Mouse (Mus musculus): ENCODE measurements around the gene Nqo1. TPM values are rescaled to one million over a fixed set of nuclear protein-coding genes. Genes with fewer than 3 reads are reported as not detected.
A peak's percentile ranks its signal among the peaks of the same experiment; 100 is the strongest.

Gene Nqo1
- 12.5 and 15.9 TPM in 2 replicates for polyA plus RNA-seq (2014; fragmentation: Nextera tagmentation; extraction: Ambion mirVana)

GRCm38 (mm10) chr8:107403038-107403781 is at the start of gene Nqo1:
Nqo1 (minus strand) TSS chr8:107403206.
- Histone ChIP-seq H3K27ac (ENCODE audit: low read depth, low read length) (peak within 1 kb of the TSS; percentile 91), H3K4me3 (ENCODE audit: low read depth, low read length) (peak within 1 kb of the TSS; percentile 38), H3K36me3 (ENCODE audit: control insufficient read depth, insufficient read depth, low read length) (no peaks in the 10 kb centered on the region), H3K9ac (ENCODE audit: low read depth, low read length) (peak within 1 kb of the TSS; percentile 67), H3K4me2 (peak within 1 kb of the TSS; percentile 71), H3K4me1 (replicated peaks; ENCODE audit: control insufficient read depth, insufficient read depth, low read length) (peaks cover 20% of the 10 kb centered on the region), H3K9me3 (ENCODE audit: control insufficient read depth, low read length) (no peaks in the 10 kb centered on the region), H3K27me3 (replicated peaks; ENCODE audit: control insufficient read depth, insufficient read depth, low read length) (no peaks in the 10 kb centered on the region)
- peak; percentile 96 for ATAC-seq (replicated peaks; ENCODE audit: low FRiP score)
- WGBS, result 11% methylated on average over 22 of the region's 22 CpGs
- DNase-seq (ENCODE audit: low spot score), result peak; percentile 72

- no peaks in the 10 kb centered on the region for H3K9me3 ChIP-seq (ENCODE audit: control insufficient read depth, low read length)
- DNase-seq (ENCODE audit: low spot score), result no peak
Measured at GRCm38 (mm10) chr8:107451414-107452066, 48.5 kb upstream of the Nqo1 start.

GRCm38 (mm10) chr8:107449655-107450054 is 46.6 kb upstream of the Nqo1 start:
- Histone ChIP-seq H3K4me1 (replicated peaks; ENCODE audit: control insufficient read depth, insufficient read depth, low read length) (peaks cover 11% of the 10 kb centered on the region), H3K27ac (ENCODE audit: low read depth, low read length) (no peak overlapping the region), H3K36me3 (ENCODE audit: control insufficient read depth, insufficient read depth, low read length) (peaks cover 3% of the 10 kb centered on the region; the same call in 1 of the 2 replicates), H3K27me3 (replicated peaks; ENCODE audit: control insufficient read depth, insufficient read depth, low read length) (no peaks in the 10 kb centered on the region), H3K4me2 (no peak overlapping the region), H3K9ac (ENCODE audit: low read depth, low read length) (no peak overlapping the region), H3K4me3 (ENCODE audit: low read depth, low read length) (no peak overlapping the region), H3K9me3 (ENCODE audit: control insufficient read depth, low read length) (no peaks in the 10 kb centered on the region)
- WGBS, result 81% methylated on average over 6 of the region's 6 CpGs
- ATAC-seq (replicated peaks; ENCODE audit: low FRiP score) (no peak), DNase-seq (ENCODE audit: low spot score) (no peak)

More at GRCm38 (mm10) chr8:107451414-107452066, 48.5 kb upstream of the Nqo1 start:
- Histone ChIP-seq H3K4me3 (ENCODE audit: low read depth, low read length) (no peak overlapping the region), H3K4me1 (replicated peaks; ENCODE audit: control insufficient read depth, insufficient read depth, low read length) (peaks cover 11% of the 10 kb centered on the region), H3K36me3 (ENCODE audit: control insufficient read depth, insufficient read depth, low read length) (peaks cover 3% of the 10 kb centered on the region; the same call in 1 of the 2 replicates), H3K9ac (ENCODE audit: low read depth, low read length) (no peak overlapping the region), H3K4me2 (no peak overlapping the region), H3K27ac (ENCODE audit: low read depth, low read length) (no peak overlapping the region), H3K27me3 (replicated peaks; ENCODE audit: control insufficient read depth, insufficient read depth, low read length) (no peaks in the 10 kb centered on the region)
- no peak for ATAC-seq (replicated peaks; ENCODE audit: low FRiP score)
- 86% methylated on average over 13 of the region's 13 CpGs for WGBS

- no peak overlapping the region for H3K4me2 ChIP-seq
- peaks cover 3% of the 10 kb centered on the region; the same call in 1 of the 2 replicates for H3K36me3 ChIP-seq (ENCODE audit: control insufficient read depth, insufficient read depth, low read length)
- ATAC-seq (replicated peaks; ENCODE audit: low FRiP score) (no peak), DNase-seq (ENCODE audit: low spot score) (no peak)
- no peaks in the 10 kb centered on the region for H3K9me3 ChIP-seq (ENCODE audit: control insufficient read depth, low read length)
- H3K4me1 ChIP-seq (replicated peaks; ENCODE audit: control insufficient read depth, insufficient read depth, low read length), result peaks cover 11% of the 10 kb centered on the region
- no peak overlapping the region for H3K9ac ChIP-seq (ENCODE audit: low read depth, low read length)
- WGBS, result 69% methylated on average over 8 of the region's 8 CpGs
- H3K4me3 ChIP-seq (ENCODE audit: low read depth, low read length), result no peak overlapping the region
- H3K27ac ChIP-seq (ENCODE audit: low read depth, low read length), result no peak overlapping the region
- H3K27me3 ChIP-seq (replicated peaks; ENCODE audit: control insufficient read depth, insufficient read depth, low read length), result no peaks in the 10 kb centered on the region
Measured at GRCm38 (mm10) chr8:107449130-107449529, 46.1 kb upstream of the Nqo1 start.

GRCm38 (mm10) chr8:107448382-107448889 is 45.4 kb upstream of the Nqo1 start:
- DNase-seq (ENCODE audit: low spot score), result no peak
- Histone ChIP-seq H3K4me2 (no peak overlapping the region), H3K4me1 (replicated peaks; ENCODE audit: control insufficient read depth, insufficient read depth, low read length) (peaks cover 11% of the 10 kb centered on the region), H3K4me3 (ENCODE audit: low read depth, low read length) (no peak overlapping the region), H3K27me3 (replicated peaks; ENCODE audit: control insufficient read depth, insufficient read depth, low read length) (no peaks in the 10 kb centered on the region), H3K9ac (ENCODE audit: low read depth, low read length) (no peak overlapping the region), H3K36me3 (ENCODE audit: control insufficient read depth, insufficient read depth, low read length) (peaks cover 1% of the 10 kb centered on the region; the same call in 1 of the 2 replicates), H3K27ac (ENCODE audit: low read depth, low read length) (0 out of 2 replicates have a peak overlapping the region, but pooled peaks have one; percentile 26), H3K9me3 (ENCODE audit: control insufficient read depth, low read length) (no peaks in the 10 kb centered on the region)
- WGBS, result 70% methylated on average over 4 of the region's 4 CpGs
- peak; percentile 80 for ATAC-seq (replicated peaks; ENCODE audit: low FRiP score)

GRCm38 (mm10) chr8:107447713-107448112 is 44.7 kb upstream of the Nqo1 start:
- Histone ChIP-seq H3K4me2 (no peak overlapping the region), H3K9me3 (ENCODE audit: control insufficient read depth, low read length) (no peaks in the 10 kb centered on the region), H3K4me1 (replicated peaks; ENCODE audit: control insufficient read depth, insufficient read depth, low read length) (peaks cover 11% of the 10 kb centered on the region), H3K27ac (ENCODE audit: low read depth, low read length) (no peak overlapping the region), H3K4me3 (ENCODE audit: low read depth, low read length) (no peak overlapping the region), H3K36me3 (ENCODE audit: control insufficient read depth, insufficient read depth, low read length) (no peaks in the 10 kb centered on the region; the same call in 1 of the 2 replicates), H3K9ac (ENCODE audit: low read depth, low read length) (no peak overlapping the region), H3K27me3 (replicated peaks; ENCODE audit: control insufficient read depth, insufficient read depth, low read length) (no peaks in the 10 kb centered on the region)
- ATAC-seq (replicated peaks; ENCODE audit: low FRiP score) (no peak), DNase-seq (ENCODE audit: low spot score) (no peak)

GRCm38 (mm10) chr8:107444626-107445025 is 41.6 kb upstream of the Nqo1 start:
- no peak for ATAC-seq (replicated peaks; ENCODE audit: low FRiP score)
- H3K36me3 ChIP-seq (ENCODE audit: control insufficient read depth, insufficient read depth, low read length), result no peaks in the 10 kb centered on the region
- WGBS, result 89% methylated on average over 3 of the region's 3 CpGs
- H3K9me3 ChIP-seq (ENCODE audit: control insufficient read depth, low read length), result no peaks in the 10 kb centered on the region
- H3K27ac ChIP-seq (ENCODE audit: low read depth, low read length), result no peak overlapping the region
- H3K4me1 ChIP-seq (replicated peaks; ENCODE audit: control insufficient read depth, insufficient read depth, low read length), result peaks cover 17% of the 10 kb centered on the region
- no peak for DNase-seq (ENCODE audit: low spot score)
- H3K4me3 ChIP-seq (ENCODE audit: low read depth, low read length), result no peak overlapping the region
- H3K9ac ChIP-seq (ENCODE audit: low read depth, low read length), result no peak overlapping the region
- H3K27me3 ChIP-seq (replicated peaks; ENCODE audit: control insufficient read depth, insufficient read depth, low read length), result no peaks in the 10 kb centered on the region
- no peak overlapping the region for H3K4me2 ChIP-seq

- peaks cover 21% of the 10 kb centered on the region for H3K4me1 ChIP-seq (replicated peaks; ENCODE audit: control insufficient read depth, insufficient read depth, low read length)
- no peak overlapping the region for H3K27ac ChIP-seq (ENCODE audit: low read depth, low read length)
- 79% methylated on average over 3 of the region's 3 CpGs for WGBS
- ATAC-seq (replicated peaks; ENCODE audit: low FRiP score), result no peak
- no peaks in the 10 kb centered on the region for H3K9me3 ChIP-seq (ENCODE audit: control insufficient read depth, low read length)
- H3K4me2 ChIP-seq, result no peak overlapping the region
- H3K4me3 ChIP-seq (ENCODE audit: low read depth, low read length), result no peak overlapping the region
- H3K36me3 ChIP-seq (ENCODE audit: control insufficient read depth, insufficient read depth, low read length), result no peaks in the 10 kb centered on the region
- H3K27me3 ChIP-seq (replicated peaks; ENCODE audit: control insufficient read depth, insufficient read depth, low read length), result no peaks in the 10 kb centered on the region
- H3K9ac ChIP-seq (ENCODE audit: low read depth, low read length), result no peak overlapping the region
- no peak for DNase-seq (ENCODE audit: low spot score)
Measured at GRCm38 (mm10) chr8:107439880-107440625, 37.0 kb upstream of the Nqo1 start.
